Mouse (Mus musculus): ENCODE data around the gene Hoxc5. TPM values are rescaled to one million over a fixed set of nuclear protein-coding genes. Genes with fewer than 3 reads are reported as not detected.

Gene Hoxc5
- polyA plus RNA-seq, 1 experiment from 2014 or later, result 0.72 TPM

DNA sequence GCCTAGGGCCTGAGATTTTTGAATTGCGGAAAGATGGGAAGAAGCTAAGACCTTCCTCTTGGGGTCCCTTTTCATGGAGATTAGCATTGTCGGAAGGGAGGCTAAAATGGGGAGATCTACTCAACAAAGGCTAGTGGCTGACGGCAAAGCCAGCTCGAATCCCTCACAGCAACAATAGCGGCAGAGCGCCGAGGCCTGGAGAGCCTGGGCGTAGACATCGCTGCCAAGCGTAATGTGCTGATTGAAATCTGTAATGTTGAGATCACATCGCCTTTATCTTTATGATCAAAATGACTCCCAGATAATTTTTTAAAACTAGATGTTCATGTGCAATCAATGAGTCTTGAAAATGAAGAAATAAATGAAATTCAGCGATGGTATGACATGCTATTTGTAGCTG is 32.8 kb upstream of the Hoxc5 start:
- no peak overlapping the region for H3K9ac ChIP-seq
- H3K9me3 ChIP-seq, result no peaks in the 10 kb centered on the region
- peaks cover 2% of the 10 kb centered on the region; the same call in 1 of the 2 replicates for H3K4me1 ChIP-seq
- H3K27me3 ChIP-seq, result peaks cover 100% of the 10 kb centered on the region
- H3K4me3 ChIP-seq, result no peak overlapping the region
- 2% methylated on average over 12 of the region's 12 CpGs for WGBS
- H3K36me3 ChIP-seq, result no peaks in the 10 kb centered on the region
- H3K4me2 ChIP-seq, result no peak overlapping the region
- H3K27ac ChIP-seq, result no peak overlapping the region
- no peak for ATAC-seq (ENCODE audit: borderline replicate concordance, extremely low read depth, low FRiP score, low TSS enrichment)

DNA sequence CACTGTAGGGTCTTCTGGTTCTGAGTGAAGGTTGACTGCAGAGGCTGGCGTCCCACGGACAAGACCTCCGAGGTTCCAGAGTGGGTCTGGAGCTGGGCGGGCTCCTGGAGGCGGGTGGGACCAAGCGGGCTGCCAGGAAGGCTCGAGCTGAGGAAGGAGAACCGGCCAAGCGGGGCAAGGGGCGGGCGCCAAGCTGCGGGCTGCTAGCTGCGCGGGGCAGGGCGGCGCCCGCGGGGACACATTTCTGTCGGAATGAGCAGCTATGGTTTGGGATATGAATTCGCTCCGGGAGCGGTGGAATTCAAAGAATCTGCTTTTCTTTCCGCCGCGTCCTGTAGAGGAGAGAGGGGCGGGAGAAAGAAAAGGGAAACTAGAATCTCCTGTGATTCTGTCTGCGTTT is 32.3 kb upstream of the Hoxc5 start:
- peaks cover 100% of the 10 kb centered on the region for H3K27me3 ChIP-seq
- no peaks in the 10 kb centered on the region for H3K36me3 ChIP-seq
- peaks cover 2% of the 10 kb centered on the region; the same call in 1 of the 2 replicates for H3K4me1 ChIP-seq
- H3K4me3 ChIP-seq, result no peak overlapping the region
- no peak overlapping the region for H3K4me2 ChIP-seq
- H3K27ac ChIP-seq, result no peak overlapping the region
- no peaks in the 10 kb centered on the region for H3K9me3 ChIP-seq
- H3K9ac ChIP-seq, result no peak overlapping the region
- under 1% methylated on average over 26 of the region's 27 CpGs for WGBS
- ATAC-seq (ENCODE audit: borderline replicate concordance, extremely low read depth, low FRiP score, low TSS enrichment), result no peak

DNA sequence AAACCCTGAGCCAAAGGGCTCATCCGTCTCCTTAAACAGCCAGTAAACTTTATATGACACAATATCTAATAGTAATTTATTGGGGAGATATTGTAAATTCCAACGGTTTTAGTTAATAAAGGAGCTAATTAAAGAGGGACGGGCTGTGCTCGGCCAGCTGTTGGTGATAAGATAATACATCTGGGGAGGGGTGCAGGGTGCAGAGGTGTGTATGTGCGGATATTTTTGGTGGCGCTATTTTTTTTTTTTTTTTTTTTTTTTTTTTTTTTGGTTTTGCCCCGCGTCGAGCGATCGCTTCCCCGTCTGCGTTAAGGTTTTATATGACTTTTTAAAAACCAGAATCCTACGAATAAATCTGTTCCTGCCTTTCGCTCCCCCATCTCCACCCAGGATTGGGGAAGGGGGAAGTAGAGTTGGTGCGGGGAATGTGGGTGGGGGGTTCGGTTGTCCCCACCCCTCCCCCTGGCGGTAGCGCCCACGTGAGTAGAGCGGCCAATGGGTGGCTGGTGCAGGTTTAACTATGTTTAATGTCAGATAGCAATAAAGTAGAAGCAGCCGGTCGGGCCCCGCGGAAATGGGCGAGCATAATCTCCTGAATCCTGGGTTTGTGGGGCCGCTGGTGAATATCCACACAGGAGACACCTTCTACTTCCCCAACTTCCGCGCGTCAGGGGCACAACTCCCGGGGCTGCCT is 30.8 kb upstream of the Hoxc5 start, which contains the start of gene Hoxc12:
Hoxc12 (plus strand) TSS at position 479 of the 694 bp plus-strand sequence.
- no peak within 1 kb of the TSS for H3K4me2 ChIP-seq
- ATAC-seq (ENCODE audit: borderline replicate concordance, extremely low read depth, low FRiP score, low TSS enrichment), result no peak

DNA sequence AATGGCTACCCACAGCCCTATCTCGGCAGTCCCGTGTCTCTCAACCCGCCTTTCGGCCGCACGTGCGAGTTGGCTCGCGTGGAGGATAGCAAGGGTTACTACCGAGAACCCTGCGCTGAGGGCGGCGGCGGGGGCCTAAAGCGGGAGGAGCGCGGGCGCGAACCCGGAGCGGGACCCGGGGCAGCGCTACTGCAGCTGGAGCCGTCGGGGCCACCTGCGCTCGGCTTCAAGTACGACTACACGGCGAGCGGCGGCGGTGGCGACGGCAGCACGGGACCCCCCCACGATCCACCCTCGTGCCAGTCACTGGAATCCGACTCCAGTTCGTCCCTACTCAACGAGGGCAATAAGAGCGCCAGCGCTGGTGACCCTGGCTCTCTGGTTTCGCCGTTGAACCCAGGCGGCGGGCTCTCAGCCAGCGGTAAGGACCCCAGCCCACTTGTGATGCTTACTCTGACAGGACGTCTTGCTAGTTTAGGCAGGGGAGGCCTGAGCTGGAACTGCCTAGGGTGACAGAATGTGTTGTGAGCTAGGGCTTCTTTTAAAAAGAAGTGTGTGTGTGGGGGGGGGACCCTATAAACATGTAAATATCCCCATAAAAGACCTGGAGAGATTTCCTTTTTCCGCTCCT is 30.1 kb upstream of the Hoxc5 start:
- Histone ChIP-seq H3K4me2 (no peak overlapping the region), H3K9me3 (no peaks in the 10 kb centered on the region), H3K27me3 (peaks cover 100% of the 10 kb centered on the region), H3K36me3 (no peaks in the 10 kb centered on the region), H3K4me3 (no peak overlapping the region), H3K4me1 (peaks cover 2% of the 10 kb centered on the region; the same call in 1 of the 2 replicates), H3K27ac (no peak overlapping the region), H3K9ac (no peak overlapping the region)
- ATAC-seq (ENCODE audit: borderline replicate concordance, extremely low read depth, low FRiP score, low TSS enrichment), result no peak
- 2% methylated on average over 50 of the region's 50 CpGs for WGBS

More for the DNA sequence above, 30.8 kb upstream of the Hoxc5 start, which contains the start of gene Hoxc12:
- Histone ChIP-seq H3K27me3 (peaks cover 100% of the 10 kb centered on the region), H3K9me3 (no peaks in the 10 kb centered on the region), H3K4me1 (peaks cover 2% of the 10 kb centered on the region; the same call in 1 of the 2 replicates), H3K9ac (no peak within 1 kb of the TSS), H3K4me3 (no peak within 1 kb of the TSS), H3K36me3 (no peaks in the 10 kb centered on the region), H3K27ac (no peak within 1 kb of the TSS)
- under 1% methylated on average over 31 of the region's 31 CpGs for WGBS

DNA sequence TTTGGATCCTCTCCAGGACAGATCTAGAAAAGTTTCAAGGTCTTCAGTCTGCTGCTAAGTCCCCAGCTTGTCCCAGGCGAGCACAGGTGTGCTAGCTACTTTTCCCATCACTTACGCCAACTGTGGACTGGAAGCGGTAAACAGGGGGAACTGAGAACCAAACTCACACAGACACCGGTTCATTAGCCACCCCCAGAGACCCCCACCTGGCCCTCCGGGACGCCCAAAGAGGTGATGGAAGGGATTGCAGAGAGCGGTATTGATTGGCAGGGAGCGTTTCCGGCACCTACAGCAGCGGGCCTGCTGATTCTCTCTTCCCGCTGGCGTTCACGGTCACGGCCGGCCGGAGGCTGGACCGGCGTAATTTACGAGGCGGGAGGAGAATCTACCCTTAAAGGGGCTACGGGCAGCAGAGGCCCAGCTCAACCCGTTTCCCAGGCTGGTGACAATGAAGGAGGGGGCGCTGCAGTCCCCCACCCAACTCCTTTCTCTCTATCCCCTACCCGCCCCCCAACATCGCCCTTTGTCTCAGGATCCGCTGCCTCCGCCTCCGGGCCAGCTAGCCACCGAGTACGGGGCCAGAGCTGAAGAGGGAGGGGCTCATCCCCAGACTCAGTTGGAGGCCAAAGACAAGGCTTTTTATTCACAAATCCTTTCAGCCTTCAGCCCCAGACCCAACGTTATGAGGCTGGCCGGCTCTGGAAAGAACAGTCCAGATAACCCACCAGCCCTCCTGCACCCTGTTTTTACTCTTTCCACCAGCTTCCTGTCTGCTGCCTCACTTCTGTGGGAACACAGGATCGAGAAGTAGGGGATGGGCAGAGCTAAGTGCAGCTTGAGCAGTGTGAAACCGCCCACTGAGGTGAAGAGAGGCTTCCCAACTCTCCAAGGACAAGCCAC is 27.7 kb upstream of the Hoxc5 start:
- Histone ChIP-seq H3K4me3 (no peak overlapping the region), H3K4me1 (peaks cover 2% of the 10 kb centered on the region; the same call in 1 of the 2 replicates), H3K36me3 (no peaks in the 10 kb centered on the region), H3K9me3 (no peaks in the 10 kb centered on the region), H3K27ac (no peak overlapping the region), H3K9ac (no peak overlapping the region), H3K4me2 (no peak overlapping the region), H3K27me3 (peaks cover 100% of the 10 kb centered on the region)
- WGBS, result 1% methylated on average over 34 of the region's 34 CpGs
- no peak for ATAC-seq (ENCODE audit: borderline replicate concordance, extremely low read depth, low FRiP score, low TSS enrichment)

DNA sequence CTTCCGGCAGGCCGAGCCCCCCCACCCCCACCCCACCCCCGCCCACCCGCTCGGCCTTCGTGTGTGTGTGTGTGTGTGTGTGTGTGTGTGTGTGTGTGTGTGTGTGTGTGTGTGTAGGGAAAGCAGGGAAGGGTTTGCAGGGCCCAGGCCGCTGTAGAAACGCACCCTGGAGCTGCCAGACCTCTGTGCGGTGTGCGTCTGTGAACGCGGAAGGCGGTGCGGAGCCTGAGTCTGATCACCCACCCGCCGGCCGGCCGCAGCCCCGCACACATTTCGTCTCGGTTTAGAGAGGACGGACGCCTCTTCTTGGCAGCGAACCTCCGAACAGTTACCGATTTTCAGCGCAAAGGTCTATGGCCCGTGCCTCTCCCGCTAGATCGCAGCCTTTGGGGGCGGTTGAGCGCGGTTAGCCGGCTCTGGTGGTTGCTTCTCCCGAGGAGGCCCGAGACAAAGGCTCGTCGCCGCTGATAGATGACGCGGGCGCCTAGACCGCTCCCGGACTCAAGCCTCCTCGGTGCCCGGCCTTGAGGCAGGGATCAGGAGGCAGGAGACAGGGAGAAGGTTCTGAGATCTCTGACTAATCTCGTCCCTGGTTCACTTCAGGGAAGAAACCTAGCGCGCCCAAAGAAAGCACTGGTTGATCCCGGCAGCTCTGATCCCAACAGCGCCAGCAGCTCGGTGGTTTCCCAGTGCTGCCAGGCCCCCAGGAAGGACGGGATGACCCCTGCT is 24.3 kb upstream of the Hoxc5 start:
- Histone ChIP-seq H3K9ac (no peak overlapping the region), H3K4me3 (no peak overlapping the region), H3K36me3 (no peaks in the 10 kb centered on the region), H3K9me3 (no peaks in the 10 kb centered on the region), H3K4me1 (no peaks in the 10 kb centered on the region), H3K27ac (no peak overlapping the region), H3K27me3 (peaks cover 100% of the 10 kb centered on the region), H3K4me2 (peak overlapping the region; percentile 7)
- WGBS, result under 1% methylated on average over 39 of the region's 53 CpGs
- ATAC-seq (ENCODE audit: borderline replicate concordance, extremely low read depth, low FRiP score, low TSS enrichment), result no peak

DNA sequence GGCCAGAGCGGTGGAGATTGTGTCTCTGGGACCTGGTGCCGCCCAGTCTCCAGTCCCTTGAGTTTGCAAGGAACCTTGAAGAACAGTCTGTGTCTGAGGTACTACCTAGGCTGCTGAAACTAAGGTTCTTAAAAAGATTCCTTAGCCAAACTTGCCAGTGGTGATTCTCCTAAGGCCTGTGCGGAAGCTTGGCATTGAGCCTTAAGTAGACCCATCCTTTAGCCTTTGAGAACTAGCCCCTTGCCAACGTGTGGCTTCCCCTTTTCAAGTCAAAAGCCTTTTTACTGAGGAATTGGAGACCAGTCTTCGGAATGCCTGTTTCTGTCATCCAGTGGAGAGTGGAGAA is 23.8 kb upstream of the Hoxc5 start:
- H3K27ac ChIP-seq, result no peak overlapping the region
- ATAC-seq (ENCODE audit: borderline replicate concordance, extremely low read depth, low FRiP score, low TSS enrichment), result no peak
- H3K9ac ChIP-seq, result no peak overlapping the region
- no peaks in the 10 kb centered on the region for H3K9me3 ChIP-seq
- H3K27me3 ChIP-seq, result peaks cover 100% of the 10 kb centered on the region
- no peak overlapping the region for H3K4me3 ChIP-seq
- 6% methylated on average over 5 of the region's 5 CpGs for WGBS
- no peaks in the 10 kb centered on the region for H3K36me3 ChIP-seq
- peak overlapping the region; percentile 7; the same call in 1 of the 2 replicates for H3K4me2 ChIP-seq
- no peaks in the 10 kb centered on the region for H3K4me1 ChIP-seq

DNA sequence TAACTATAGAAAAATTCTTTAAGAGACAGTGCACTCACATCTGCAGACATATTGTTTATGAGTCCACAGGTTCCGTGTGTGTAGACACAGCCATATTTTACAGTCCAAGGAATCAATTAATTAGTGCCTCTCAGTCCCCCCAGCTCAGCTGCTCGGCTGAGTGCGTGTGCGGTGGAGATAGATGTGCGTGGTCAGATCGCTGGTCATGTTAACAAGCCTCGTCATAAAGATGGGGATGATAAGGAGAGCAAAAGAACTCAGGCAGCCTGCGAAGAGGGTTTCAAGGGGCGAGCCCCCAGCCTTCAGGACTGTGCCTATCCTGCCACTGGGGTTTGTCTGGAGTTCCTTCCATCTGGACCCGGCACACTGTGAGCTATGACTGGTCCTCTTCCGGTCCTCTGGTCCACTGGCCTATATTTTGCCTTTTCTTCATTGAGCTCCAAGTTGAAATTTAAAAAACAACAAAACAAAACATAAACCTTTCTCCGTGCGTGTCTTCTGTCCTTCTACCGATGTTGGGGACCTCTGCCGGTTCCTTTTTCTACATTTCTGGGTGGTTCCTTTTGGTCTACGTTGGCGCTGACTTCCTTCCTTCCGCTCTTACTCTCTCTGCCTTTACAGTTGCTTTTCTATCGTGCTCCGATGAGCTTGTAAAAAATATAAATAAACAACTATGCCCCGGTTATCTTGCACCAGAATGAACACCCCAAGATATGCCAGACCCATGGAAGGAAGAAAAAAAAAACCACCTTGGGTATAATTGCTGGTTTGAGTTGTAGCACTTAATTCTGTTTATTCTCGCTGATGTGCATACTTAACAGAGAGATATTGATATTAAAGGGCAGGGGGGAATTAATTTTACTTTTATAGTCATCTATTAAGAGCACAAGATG is 21.8 kb upstream of the Hoxc5 start:
- Histone ChIP-seq H3K9ac (no peak overlapping the region), H3K27ac (no peak overlapping the region), H3K27me3 (peaks cover 100% of the 10 kb centered on the region), H3K4me3 (no peak overlapping the region), H3K36me3 (no peaks in the 10 kb centered on the region), H3K4me1 (no peaks in the 10 kb centered on the region), H3K4me2 (no peak overlapping the region), H3K9me3 (no peaks in the 10 kb centered on the region)
- WGBS, result 16% methylated on average over 22 of the region's 22 CpGs
- ATAC-seq (ENCODE audit: borderline replicate concordance, extremely low read depth, low FRiP score, low TSS enrichment), result no peak

DNA sequence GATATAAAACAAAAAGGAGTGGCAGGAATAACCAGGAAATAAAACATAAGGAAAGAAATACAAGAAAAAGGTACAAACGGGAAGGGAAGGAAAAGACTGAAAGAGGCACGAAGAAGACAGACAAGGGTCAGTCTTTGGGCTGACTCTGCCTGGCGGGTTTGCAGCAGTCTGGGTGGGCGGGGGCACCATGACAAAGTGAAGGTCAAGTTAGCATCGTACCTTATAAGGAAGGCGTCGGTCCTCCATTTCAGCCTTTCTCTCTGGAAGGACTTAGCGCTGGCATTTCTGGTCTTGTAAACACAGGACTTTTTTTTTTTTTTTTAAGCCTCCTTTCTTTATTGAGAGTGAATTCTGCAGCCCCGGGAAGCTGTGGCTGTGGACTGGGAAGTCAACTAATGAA is 20.0 kb upstream of the Hoxc5 start:
- Histone ChIP-seq H3K4me2 (no peak overlapping the region), H3K4me3 (no peak overlapping the region), H3K27me3 (peaks cover 100% of the 10 kb centered on the region), H3K9ac (no peak overlapping the region), H3K4me1 (no peaks in the 10 kb centered on the region), H3K9me3 (no peaks in the 10 kb centered on the region), H3K27ac (no peak overlapping the region), H3K36me3 (no peaks in the 10 kb centered on the region)
- no peak for ATAC-seq (ENCODE audit: borderline replicate concordance, extremely low read depth, low FRiP score, low TSS enrichment)
- 1% methylated on average over 9 of the region's 9 CpGs for WGBS

DNA sequence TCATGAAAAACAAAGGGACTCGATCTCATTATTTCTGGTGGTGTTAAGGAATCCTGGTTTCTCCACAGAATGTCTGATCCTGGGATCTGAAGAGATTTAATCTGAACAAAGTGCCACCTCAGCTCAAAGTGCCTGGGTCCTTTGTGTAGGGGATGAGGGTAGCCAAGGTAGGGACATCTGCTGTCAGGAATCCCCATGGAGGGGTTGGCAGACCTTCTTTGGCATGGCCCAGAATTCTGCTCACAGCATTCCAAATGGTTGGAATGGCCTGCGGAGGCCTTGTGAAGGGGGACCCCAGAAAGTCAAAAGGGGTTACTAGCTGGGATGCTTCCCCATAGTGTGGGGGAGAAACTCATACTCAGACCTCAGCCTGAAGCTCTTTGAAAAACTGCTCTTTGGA is 18.4 kb upstream of the Hoxc5 start:
- Histone ChIP-seq H3K36me3 (no peaks in the 10 kb centered on the region), H3K9ac (no peak overlapping the region), H3K27me3 (peaks cover 100% of the 10 kb centered on the region), H3K4me3 (no peak overlapping the region), H3K4me1 (no peaks in the 10 kb centered on the region), H3K9me3 (no peaks in the 10 kb centered on the region), H3K4me2 (no peak overlapping the region), H3K27ac (no peak overlapping the region)
- 19% methylated on average over 2 of the region's 2 CpGs for WGBS
- ATAC-seq (ENCODE audit: borderline replicate concordance, extremely low read depth, low FRiP score, low TSS enrichment), result no peak

DNA sequence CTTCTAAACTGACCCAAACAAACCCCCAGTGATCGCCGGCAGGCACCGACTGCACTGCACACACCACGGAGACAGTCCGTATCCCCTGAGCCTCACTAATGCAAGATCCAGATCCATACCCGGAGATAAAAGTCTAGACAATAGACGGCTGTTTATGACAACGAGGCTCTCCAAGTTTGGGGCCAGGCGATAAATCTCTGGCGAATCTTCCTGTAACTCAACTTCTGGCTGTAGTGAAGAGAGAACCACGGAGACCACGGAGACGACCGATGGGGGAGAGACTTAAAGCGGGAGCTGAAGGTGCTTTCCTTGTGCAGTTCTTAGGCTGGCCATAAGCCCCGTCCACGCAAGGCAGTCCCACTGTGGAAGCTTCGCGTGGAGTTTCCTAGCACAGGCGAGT is 17.5 kb upstream of the Hoxc5 start:
- ATAC-seq (ENCODE audit: borderline replicate concordance, extremely low read depth, low FRiP score, low TSS enrichment), result no peak
- no peaks in the 10 kb centered on the region for H3K9me3 ChIP-seq
- peaks cover 100% of the 10 kb centered on the region for H3K27me3 ChIP-seq
- WGBS, result 2% methylated on average over 20 of the region's 20 CpGs
- no peak overlapping the region for H3K4me2 ChIP-seq
- H3K9ac ChIP-seq, result no peak overlapping the region
- no peak overlapping the region for H3K4me3 ChIP-seq
- no peak overlapping the region for H3K27ac ChIP-seq
- H3K36me3 ChIP-seq, result no peaks in the 10 kb centered on the region
- H3K4me1 ChIP-seq, result no peaks in the 10 kb centered on the region
